Mouse (Mus musculus) kidney, adult 2 months (tissue): ENCODE results near the gene Lpp.

ENCODE experiments used
- CTCF ChIP-seq: fragments of 200-500 bp; conservative IDR thresholded peaks from 2 replicates; pipeline ENCODE4 v1.5.1; 2011; ENCODE audit warnings: low read depth, mild to moderate bottlenecking, control low read depth, low read length, moderate library complexity, mixed read lengths; ENCODE audit not compliant: insufficient read depth, insufficient read length
- POLR2A ChIP-seq: fragments of 200-500 bp; IDR thresholded peaks from one replicate; pipeline ENCODE4 v1.6.1; 2011; ENCODE audit warnings: low read depth, low read length, control low read depth

GRCm38 (mm10) chr16:24565311-24565710, 172.0 kb downstream of the Lpp start:
- no peak for TF ChIP-seq POLR2A
- TF ChIP-seq CTCF: no peak
